Mouse (Mus musculus) MEL (cell line): ENCODE data around the gene Hexdc. TPM values are rescaled to one million over a fixed set of nuclear protein-coding genes. Genes with fewer than 3 reads are reported as not detected.

Experiments
- DNase-seq: peaks from one replicate; pipeline ENCODE4 v3.0.0; 2011; ENCODE audit warnings: low read depth, low spot score
- H3K27ac ChIP-seq: 2 replicates; pipeline ENCODE4 v1.5.1; 2012; ENCODE audit warnings: low read depth, mild to moderate bottlenecking, control low read depth, low read length, moderate library complexity; ENCODE audit not compliant: control insufficient read depth
- H3K27me3 ChIP-seq, 2 experiments: fragments of 150-350 bp in 1 of 2; sonication (generic) in 1 of 2; 2 replicates each; pipeline ENCODE4 v1.6.1; 2012; ENCODE audit warnings: low read length in 2 of 2, mild to moderate bottlenecking in 2 of 2, improper control_type of control experiment in 1 of 2, moderate library complexity in 1 of 2; ENCODE audit not compliant: insufficient read depth in 2 of 2, control insufficient read depth in 1 of 2
- H3K36me3 ChIP-seq, 2 experiments: 2 replicates each; pipeline ENCODE4 v1.6.1; 2012 to 2014; ENCODE audit warnings: low read length in 2 of 2, improper control_type of control experiment in 1 of 2, inconsistent platforms in 1 of 2, mild to moderate bottlenecking in 1 of 2; ENCODE audit not compliant: insufficient read depth in 2 of 2, control insufficient read depth in 1 of 2
- H3K4me1 ChIP-seq, 2 experiments: fragments of 150-350 bp in 1 of 2; sonication (generic) in 1 of 2; 2 replicates each; pipeline ENCODE4 v1.6.1; 2012; ENCODE audit warnings: low read length in 2 of 2, improper control_type of control experiment in 1 of 2, mild to moderate bottlenecking in 1 of 2; ENCODE audit not compliant: insufficient read depth in 2 of 2, control insufficient read depth in 1 of 2
- H3K4me3 ChIP-seq, 2 experiments: fragments of 150-350 bp in 1 of 2; sonication (generic) in 1 of 2; 2 replicates each; pipeline ENCODE4 v1.5.1; 2012; ENCODE audit warnings: low read depth in 2 of 2, low read length in 2 of 2, mild to moderate bottlenecking in 2 of 2, moderate library complexity in 2 of 2, control low read depth in 1 of 2, improper control_type of control experiment in 1 of 2; ENCODE audit not compliant: control insufficient read depth in 1 of 2, insufficient read depth in 1 of 2
- H3K79me2 ChIP-seq: 2 replicates; pipeline ENCODE4 v1.6.1; 2012; ENCODE audit warnings: mild to moderate bottlenecking, low read length, moderate library complexity; ENCODE audit not compliant: control insufficient read depth, poor library complexity, insufficient read depth
- H3K9ac ChIP-seq: 2 replicates; pipeline ENCODE4 v1.6.1; 2012; ENCODE audit warnings: low read depth, mild to moderate bottlenecking, control low read depth, low read length, moderate library complexity; ENCODE audit not compliant: control insufficient read depth, poor library complexity, severe bottlenecking
- H3K9me3 ChIP-seq: fragments of 150-350 bp; sonication (generic); replicated peaks from 2 replicates; pipeline ENCODE4 v1.6.1; 2012; ENCODE audit warnings: mild to moderate bottlenecking, low read length, improper control_type of control experiment, moderate library complexity; ENCODE audit not compliant: insufficient read depth
- BHLHE40 ChIP-seq: IDR thresholded peaks from 2 replicates; pipeline ENCODE4 v1.6.1; 2012; ENCODE audit warnings: low read depth, mild to moderate bottlenecking, inconsistent platforms, low read length, improper control_type of control experiment, borderline replicate concordance
- CTCF ChIP-seq, 3 experiments: IDR thresholded peaks in 2 of 3; conservative IDR thresholded peaks in 1 of 3; 2 replicates each; pipeline ENCODE4 v1.5.1; 2011 to 2012; ENCODE audit warnings: low read length in 3 of 3, low read depth in 2 of 3, mild to moderate bottlenecking in 2 of 3, improper control_type of control experiment in 1 of 3, inconsistent platforms in 1 of 3, mixed read lengths in 1 of 3, moderate library complexity in 1 of 3; ENCODE audit not compliant: control insufficient read depth in 1 of 3, insufficient read depth in 1 of 3, poor library complexity in 1 of 3, severe bottlenecking in 1 of 3
- GABPA ChIP-seq: IDR thresholded peaks from 2 replicates; pipeline ENCODE4 v1.6.1; 2012; ENCODE audit warnings: low read depth, mild to moderate bottlenecking, inconsistent platforms, low read length, improper control_type of control experiment, moderate library complexity
- GATA1 ChIP-seq: IDR thresholded peaks from 2 replicates; pipeline ENCODE4 v1.6.1; 2011; ENCODE audit warnings: low read depth, low read length, improper control_type of control experiment
- JUND ChIP-seq: IDR thresholded peaks from 2 replicates; pipeline ENCODE4 v1.6.1; 2011; ENCODE audit warnings: low read depth, mild to moderate bottlenecking, improper control_type of control experiment, low read length
- KAT2A ChIP-seq: conservative IDR thresholded peaks from 2 replicates; pipeline ENCODE4 v1.6.1; 2012; ENCODE audit warnings: low read depth, low read length, improper control_type of control experiment, inconsistent platforms
- MAFK ChIP-seq: IDR thresholded peaks from 2 replicates; pipeline ENCODE4 v1.6.1; 2011; ENCODE audit warnings: low read depth, mild to moderate bottlenecking, low read length, improper control_type of control experiment, borderline replicate concordance
- MAX ChIP-seq: IDR thresholded peaks from 2 replicates; pipeline ENCODE4 v1.6.1; 2011; ENCODE audit warnings: low read length, improper control_type of control experiment
- MAZ ChIP-seq: IDR thresholded peaks from 2 replicates; pipeline ENCODE4 v1.6.1; 2012; ENCODE audit warnings: low read depth, mild to moderate bottlenecking, inconsistent platforms, low read length, improper control_type of control experiment
- MEF2A ChIP-seq: IDR thresholded peaks from 2 replicates; pipeline ENCODE4 v1.6.1; 2014; ENCODE audit warnings: low read depth, mild to moderate bottlenecking, inconsistent platforms, low read length, improper control_type of control experiment; ENCODE audit not compliant: poor library complexity, insufficient replicate concordance, severe bottlenecking; ENCODE audit errors: extremely low read depth
- MXI1 ChIP-seq: IDR thresholded peaks from 2 replicates; pipeline ENCODE4 v1.6.1; 2011; ENCODE audit warnings: mild to moderate bottlenecking, low read depth, low read length, improper control_type of control experiment
- MYC ChIP-seq: IDR thresholded peaks from 2 replicates; pipeline ENCODE4 v1.6.1; 2011; ENCODE audit warnings: low read depth, mild to moderate bottlenecking, low read length, improper control_type of control experiment, moderate library complexity
- NRF1 ChIP-seq: IDR thresholded peaks from 2 replicates; pipeline ENCODE4 v1.6.1; 2014; ENCODE audit warnings: low read depth, mild to moderate bottlenecking, inconsistent platforms, low read length, improper control_type of control experiment, moderate library complexity; ENCODE audit not compliant: poor library complexity, insufficient read depth, severe bottlenecking
- POLR2A ChIP-seq, 2 experiments: IDR thresholded peaks; 2 replicates each; pipeline ENCODE4 v1.6.1; 2011 to 2012; ENCODE audit warnings: low read length in 2 of 2, mild to moderate bottlenecking in 2 of 2, control low read depth in 1 of 2, improper control_type of control experiment in 1 of 2, low read depth in 1 of 2, moderate library complexity in 1 of 2; ENCODE audit not compliant: control insufficient read depth in 1 of 2, insufficient read depth in 1 of 2, poor library complexity in 1 of 2
- POLR2AphosphoS2 ChIP-seq: IDR thresholded peaks from 2 replicates; pipeline ENCODE4 v1.6.1; 2011; ENCODE audit warnings: low read length, improper control_type of control experiment
- POLR2AphosphoS5 ChIP-seq: IDR thresholded peaks from 2 replicates; pipeline ENCODE4 v1.6.1; 2012; ENCODE audit warnings: low read depth, borderline replicate concordance, mild to moderate bottlenecking, inconsistent platforms, low read length, moderate library complexity, mixed read lengths
- RAD21 ChIP-seq: IDR thresholded peaks from 2 replicates; pipeline ENCODE4 v1.6.1; 2011; ENCODE audit warnings: mild to moderate bottlenecking, low read depth, low read length, improper control_type of control experiment
- RCOR1 ChIP-seq: IDR thresholded peaks from 2 replicates; pipeline ENCODE4 v1.6.1; 2012; ENCODE audit warnings: low read depth, mild to moderate bottlenecking, inconsistent platforms, low read length, improper control_type of control experiment
- SIN3A ChIP-seq: IDR thresholded peaks from 2 replicates; pipeline ENCODE4 v1.6.1; 2012; ENCODE audit warnings: low read length, improper control_type of control experiment, inconsistent platforms
- SMC3 ChIP-seq: IDR thresholded peaks from 2 replicates; pipeline ENCODE4 v1.6.1; 2011; ENCODE audit warnings: low read depth, low read length, improper control_type of control experiment
- TAL1 ChIP-seq: IDR thresholded peaks from 2 replicates; pipeline ENCODE4 v1.6.1; 2012; ENCODE audit warnings: mild to moderate bottlenecking, inconsistent platforms, low read length, moderate library complexity, mixed read lengths
- USF1 ChIP-seq: IDR thresholded peaks from 2 replicates; pipeline ENCODE4 v1.6.1; 2014; ENCODE audit warnings: low read depth, mild to moderate bottlenecking, inconsistent platforms, low read length, improper control_type of control experiment, moderate library complexity
- USF2 ChIP-seq, 2 experiments: IDR thresholded peaks; 2 replicates each; pipeline ENCODE4 v1.6.1; 2011 to 2012; ENCODE audit warnings: improper control_type of control experiment in 2 of 2, low read length in 2 of 2, borderline replicate concordance in 1 of 2, inconsistent platforms in 1 of 2, low read depth in 1 of 2, mild to moderate bottlenecking in 1 of 2; ENCODE audit not compliant: insufficient read depth in 1 of 2
- ZC3H11A ChIP-seq: IDR thresholded peaks from 2 replicates; pipeline ENCODE4 v1.6.1; 2012; ENCODE audit warnings: low read depth, mild to moderate bottlenecking, inconsistent platforms, low read length, improper control_type of control experiment
- ZNF384 ChIP-seq: IDR thresholded peaks from 2 replicates; pipeline ENCODE4 v1.6.1; 2012; ENCODE audit warnings: low read depth, mild to moderate bottlenecking, inconsistent platforms, low read length, improper control_type of control experiment
- polyA plus RNA-seq, 2 experiments: library from polyadenylated mRNA; stranded (reverse) in 1 of 2; unstranded in 1 of 2; fragments of >175 nt in 1 of 2; fragments of >200 nt in 1 of 2; gene quantifications; 2 replicates each; pipeline versions ENCODE4 v1.2.1 to v1.2.4; 2012; ENCODE audit warnings: low replicate concordance in 2 of 2, low read depth in 1 of 2; ENCODE audit not compliant: insufficient read length in 2 of 2, insufficient read depth in 1 of 2, missing spikeins in 1 of 2
- total RNA-seq: library from RNA; depleted of rRNA; stranded (reverse); fragments of 300-350 nt; gene quantifications from 2 replicates; pipeline ENCODE4 v1.2.3, GENCODE M21; 2012

Hexdc gene
- total and polyA plus RNA-seq, 3 experiments, result 7.1 to 9.0 TPM; not detected in 1

- Histone ChIP-seq H3K36me3 (no peaks in the 10 kb centered on the region), H3K79me2 (no peaks in the 10 kb centered on the region), H3K9me3 (no peaks in the 10 kb centered on the region), H3K27me3 (no peaks in the 10 kb centered on the region), H3K9ac (no peak overlapping the region), H3K27ac (no peak overlapping the region), H3K4me3 (no peak overlapping the region), H3K4me1 (no peaks in the 10 kb centered on the region)
- peak; percentile 78 for DNase-seq
- TF ChIP-seq MAZ (peak; percentile 69; the same call in 1 of the 2 replicates), SMC3 (peak; percentile 79), ZC3H11A (peak; percentile 59), SIN3A (peak; percentile 26; the same call in 1 of the 2 replicates), RAD21 (peak; percentile 73), MYC (0 out of 2 replicates have a peak, but pooled peaks have one; percentile 39), CTCF (IDR thresholded peaks at IDR 0.05 in 2 of 3, conservative IDR thresholded peaks at IDR 0.05 in 1 of 3; ENCODE audit: control insufficient read depth in 1 of 3, insufficient read depth in 1 of 3, low read depth in 2 of 3, low read length in 3 of 3, poor library complexity in 1 of 3, severe bottlenecking in 1 of 3) (peak; percentile 93 to 97 (median 97)), RCOR1 (no peak), TAL1 (no peak)
These were observed 27.7 kb upstream of the Hexdc start for GRCm38 (mm10) chr11:121176285-121177270.

GRCm38 (mm10) chr11:121189681-121190080 lies 14.6 kb upstream of the Hexdc start:
- no peak overlapping the region for H3K9ac ChIP-seq
- H3K36me3 ChIP-seq, result no peaks in the 10 kb centered on the region
- H3K79me2 ChIP-seq, result no peaks in the 10 kb centered on the region
- no peaks in the 10 kb centered on the region for H3K4me1 ChIP-seq
- no peak overlapping the region for H3K4me3 ChIP-seq
- H3K27ac ChIP-seq, result no peak overlapping the region
- DNase-seq, result no peak
- TF ChIP-seq JUND (no peak), POLR2AphosphoS5 (no peak), USF2 (IDR thresholded peaks at IDR 0.05; ENCODE audit: borderline replicate concordance in 1 of 2, insufficient read depth in 1 of 2, low read depth in 1 of 2, low read length in 2 of 2) (no peak), NRF1 (no peak), GATA1 (no peak), POLR2AphosphoS2 (no peak), GABPA (no peak), ZNF384 (no peak), BHLHE40 (no peak), MEF2A (no peak), MYC (no peak), SMC3 (no peak), MAFK (no peak), MAX (no peak), KAT2A (no peak), POLR2A (IDR thresholded peaks at IDR 0.05; ENCODE audit: control insufficient read depth in 1 of 2, insufficient read depth in 1 of 2, low read depth in 1 of 2, low read length in 2 of 2, poor library complexity in 1 of 2) (no peak), USF1 (no peak), MXI1 (no peak)
- no peaks in the 10 kb centered on the region for H3K9me3 ChIP-seq
- H3K27me3 ChIP-seq, result no peaks in the 10 kb centered on the region
